Mouse (Mus musculus) limb, embryonic 13.5 days (tissue): ENCODE results near the gene Golim4. TPM values are rescaled to one million over a fixed set of nuclear protein-coding genes. Genes with fewer than 3 reads are reported as not detected.

ENCODE experiments used
- ATAC-seq: fragments of 200-750 bp; cut with Nextera tagmentation; 2 replicates; pipeline ENCODE4 v1.8.0; 2017; ENCODE audit warnings: low read depth, moderate number of reproducible peaks, moderate TSS enrichment; ENCODE audit not compliant: low FRiP score
- H3K27ac ChIP-seq: fragments of 300-500 bp; sonication (generic); 2 replicates; pipeline ENCODE4 v1.5.1; 2015; ENCODE audit warnings: inconsistent platforms, mild to moderate bottlenecking, moderate library complexity
- H3K27me3 ChIP-seq: fragments of 300-500 bp; sonication (generic); 2 replicates; pipeline ENCODE4 v1.6.1; 2015; ENCODE audit warnings: mild to moderate bottlenecking, inconsistent platforms
- H3K36me3 ChIP-seq: fragments of 300-500 bp; sonication (generic); 2 replicates; pipeline ENCODE4 v1.6.1; 2015; ENCODE audit warnings: inconsistent platforms, mild to moderate bottlenecking, moderate library complexity
- H3K4me1 ChIP-seq: fragments of 300-500 bp; sonication (generic); 2 replicates; pipeline ENCODE4 v1.6.1; 2015; ENCODE audit warnings: inconsistent platforms
- H3K4me2 ChIP-seq: fragments of 300-500 bp; sonication (generic); replicated peaks from 2 replicates; pipeline ENCODE4 v1.6.1; 2015; ENCODE audit warnings: inconsistent platforms, mild to moderate bottlenecking, moderate library complexity
- H3K4me3 ChIP-seq: fragments of 300-500 bp; sonication (generic); 2 replicates; pipeline ENCODE4 v1.5.1; 2015; ENCODE audit warnings: moderate library complexity, mild to moderate bottlenecking, inconsistent platforms
- H3K9ac ChIP-seq: fragments of 300-500 bp; sonication (generic); 2 replicates; pipeline ENCODE4 v1.6.1; 2015; ENCODE audit warnings: mild to moderate bottlenecking, inconsistent platforms
- H3K9me3 ChIP-seq: fragments of 300-500 bp; sonication (generic); 2 replicates; pipeline ENCODE4 v1.6.1; 2016; ENCODE audit warnings: inconsistent platforms
- WGBS: fragments of 180-500 bp; shearing (Covaris S2); methylation state at CpG from one replicate; pipeline ENCODE4 v1.1.7; 2015; 5-methylcytosine and 5-hydroxymethylcytosine counted together
- polyA plus RNA-seq: library from polyadenylated mRNA; unstranded; fragments of >200 nt; fragmentation: Nextera tagmentation; extraction: Ambion mirVana; gene quantifications from 2 replicates; pipeline ENCODE4 v1.2.1, GENCODE M21; 2015

Gene Golim4
- polyA plus RNA-seq, 1 experiment from 2014 or later: 55.2 TPM

DNA sequence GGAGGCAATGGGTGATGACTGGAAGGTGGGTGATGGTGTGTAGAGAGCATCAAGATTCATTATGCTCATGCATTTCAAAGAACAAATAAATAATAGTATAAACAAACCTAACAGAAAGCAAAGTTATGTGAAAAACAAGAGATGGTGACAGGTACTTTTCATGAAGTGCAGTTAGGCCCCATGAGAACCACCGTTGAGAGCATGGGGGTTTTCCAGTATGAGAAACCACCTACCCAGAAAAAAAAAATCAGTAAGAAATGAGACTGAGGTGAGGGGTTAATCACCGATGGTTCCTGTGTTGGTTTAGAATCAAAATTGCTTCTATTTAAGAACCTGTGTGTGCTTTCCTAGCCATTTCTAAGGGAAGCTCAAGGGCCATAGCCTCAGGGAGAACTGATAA, 121.9 kb downstream of the Golim4 start:
- Histone ChIP-seq H3K9me3 (no peaks in the 10 kb centered on the region), H3K4me2 (no peak overlapping the region), H3K4me3 (no peak overlapping the region), H3K4me1 (no peaks in the 10 kb centered on the region), H3K27ac (no peak overlapping the region), H3K9ac (no peak overlapping the region), H3K27me3 (no peaks in the 10 kb centered on the region), H3K36me3 (no peaks in the 10 kb centered on the region)
- ATAC-seq: no peak
- 73% methylated on average over 2 of the region's 2 CpGs for WGBS

Other genes starting within 250 kb of the Golim4 start
- not detected in 2 replicates for gene Gm29133, start 208.8 kb downstream of the Golim4 start, polyA plus RNA-seq
- gene Fstl5, start 117.3 kb upstream of the Golim4 start, polyA plus RNA-seq: 0.64 and 0.65 TPM in 2 replicates